Mouse (Mus musculus): Measurements from ENCODE around the gene Nmral1. TPM values are rescaled to one million over a fixed set of nuclear protein-coding genes. Genes with fewer than 3 reads are reported as not detected.

The Nmral1 gene
- total and polyA plus RNA-seq, 2 experiments from 2014 or later: 8.6 to 12.4 TPM

GRCm38 (mm10) chr16:4667190-4667808 is 51.9 kb downstream of the Nmral1 start:
- Histone ChIP-seq H3K36me3 (replicated peaks; ENCODE audit: control insufficient read depth, insufficient read depth, low read length) (peaks cover 43% of the 10 kb centered on the region), H3K9me3 (replicated peaks; ENCODE audit: control insufficient read depth, low read length) (no peaks in the 10 kb centered on the region), H3K4me2 (ENCODE audit: low read depth, low read length) (no peak overlapping the region), H3K27ac (ENCODE audit: low read depth) (no peak overlapping the region), H3K4me1 (ENCODE audit: control insufficient read depth, insufficient read depth) (no peaks in the 10 kb centered on the region), H3K9ac (replicated peaks; ENCODE audit: low read depth, low read length) (no peak overlapping the region), H3K27me3 (ENCODE audit: control insufficient read depth, insufficient read depth, low read length) (no peaks in the 10 kb centered on the region), H3K4me3 (ENCODE audit: low read depth, low read length) (no peak overlapping the region)
- TF ChIP-seq EP300 (IDR thresholded peaks at IDR 0.05; ENCODE audit: low read depth) (no peak), CTCF (IDR thresholded peaks at IDR 0.05; ENCODE audit: low read depth) (peak; percentile 94)
- WGBS: 33% methylated on average over 3 of the region's 3 CpGs
- peak; percentile 90 for ATAC-seq (ENCODE audit: insufficient read depth, low read depth)
- DNase-seq (ENCODE audit: low spot score): peak; percentile 81

GRCm38 (mm10) chr16:4665726-4666125 is 53.4 kb downstream of the Nmral1 start:
- Histone ChIP-seq H3K27ac (ENCODE audit: low read depth) (no peak overlapping the region), H3K4me1 (ENCODE audit: control insufficient read depth, insufficient read depth) (no peaks in the 10 kb centered on the region), H3K9ac (replicated peaks; ENCODE audit: low read depth, low read length) (no peak overlapping the region), H3K4me3 (ENCODE audit: low read depth, low read length) (no peak overlapping the region), H3K4me2 (ENCODE audit: low read depth, low read length) (no peak overlapping the region), H3K27me3 (ENCODE audit: control insufficient read depth, insufficient read depth, low read length) (no peaks in the 10 kb centered on the region), H3K9me3 (replicated peaks; ENCODE audit: control insufficient read depth, low read length) (no peaks in the 10 kb centered on the region), H3K36me3 (replicated peaks; ENCODE audit: control insufficient read depth, insufficient read depth, low read length) (peaks cover 47% of the 10 kb centered on the region)
- WGBS: 86% methylated on average over 2 of the region's 2 CpGs
- TF ChIP-seq CTCF (IDR thresholded peaks at IDR 0.05; ENCODE audit: low read depth) (no peak), EP300 (IDR thresholded peaks at IDR 0.05; ENCODE audit: low read depth) (no peak)
- ATAC-seq (ENCODE audit: insufficient read depth, low read depth) (no peak), DNase-seq (ENCODE audit: low spot score) (no peak)

GRCm38 (mm10) chr16:4663806-4664205 is 55.4 kb downstream of the Nmral1 start:
- no peak overlapping the region for H3K4me2 ChIP-seq (ENCODE audit: low read depth, low read length)
- no peak for ATAC-seq (ENCODE audit: insufficient read depth, low read depth)
- H3K27me3 ChIP-seq (ENCODE audit: control insufficient read depth, insufficient read depth, low read length): no peaks in the 10 kb centered on the region
- no peaks in the 10 kb centered on the region for H3K9me3 ChIP-seq (replicated peaks; ENCODE audit: control insufficient read depth, low read length)
- H3K9ac ChIP-seq (replicated peaks; ENCODE audit: low read depth, low read length): no peak overlapping the region
- no peak for TF ChIP-seq CTCF (IDR thresholded peaks at IDR 0.05; ENCODE audit: low read depth)
- TF ChIP-seq EP300 (IDR thresholded peaks at IDR 0.05; ENCODE audit: low read depth): no peak
- H3K4me3 ChIP-seq (ENCODE audit: low read depth, low read length): no peak overlapping the region
- H3K4me1 ChIP-seq (ENCODE audit: control insufficient read depth, insufficient read depth): no peaks in the 10 kb centered on the region; the same call in 1 of the 2 replicates
- H3K36me3 ChIP-seq (replicated peaks; ENCODE audit: control insufficient read depth, insufficient read depth, low read length): peaks cover 34% of the 10 kb centered on the region
- no peak for DNase-seq (ENCODE audit: low spot score)
- H3K27ac ChIP-seq (ENCODE audit: low read depth): no peak overlapping the region
- WGBS: 90% methylated on average over 2 of the region's 2 CpGs

- TF ChIP-seq EP300 (IDR thresholded peaks at IDR 0.05; ENCODE audit: low read depth): no peak
- no peak for TF ChIP-seq CTCF (IDR thresholded peaks at IDR 0.05; ENCODE audit: low read depth)
- WGBS: 79% methylated on average over 2 of the region's 2 CpGs
- DNase-seq (ENCODE audit: low spot score): no peak
- Histone ChIP-seq H3K4me2 (ENCODE audit: low read depth, low read length) (no peak overlapping the region), H3K4me1 (ENCODE audit: control insufficient read depth, insufficient read depth) (peaks cover 4% of the 10 kb centered on the region), H3K9me3 (replicated peaks; ENCODE audit: control insufficient read depth, low read length) (no peaks in the 10 kb centered on the region), H3K27me3 (ENCODE audit: control insufficient read depth, insufficient read depth, low read length) (no peaks in the 10 kb centered on the region), H3K9ac (replicated peaks; ENCODE audit: low read depth, low read length) (no peak overlapping the region), H3K4me3 (ENCODE audit: low read depth, low read length) (no peak overlapping the region), H3K27ac (ENCODE audit: low read depth) (no peak overlapping the region), H3K36me3 (replicated peaks; ENCODE audit: control insufficient read depth, insufficient read depth, low read length) (peaks cover 24% of the 10 kb centered on the region)
- no peak for ATAC-seq (ENCODE audit: insufficient read depth, low read depth)
Observed at GRCm38 (mm10) chr16:4661605-4662004, 57.6 kb downstream of the Nmral1 start.

Other genes starting within 250 kb of the Nmral1 start
- gene Srl, start 177.5 kb downstream of the Nmral1 start, total RNA-seq (2014; rRNA removed; ENCODE audit: low replicate concordance): 910 and 974 TPM in 2 replicates
- 346 and 419 TPM in 2 replicates for gene Srl, start 177.5 kb downstream of the Nmral1 start, polyA plus RNA-seq (2015; fragmentation: Nextera tagmentation; extraction: Ambion mirVana)
- 2.6 and 6.3 TPM in 2 replicates for gene Tfap4, start 159.5 kb downstream of the Nmral1 start, total RNA-seq (2014; rRNA removed; ENCODE audit: low replicate concordance)
- 2.9 and 3.4 TPM in 2 replicates for gene Tfap4, start 159.5 kb downstream of the Nmral1 start, polyA plus RNA-seq (2015; fragmentation: Nextera tagmentation; extraction: Ambion mirVana)
- 25.3 and 25.4 TPM in 2 replicates for gene Glis2, start 124.6 kb downstream of the Nmral1 start, total RNA-seq (2014; rRNA removed; ENCODE audit: low replicate concordance)
- 11.2 and 11.8 TPM in 2 replicates for gene Glis2, start 124.6 kb downstream of the Nmral1 start, polyA plus RNA-seq (2015; fragmentation: Nextera tagmentation; extraction: Ambion mirVana)
- 23.9 and 74.9 TPM in 2 replicates for gene Pam16, start 94.4 kb downstream of the Nmral1 start, total RNA-seq (2014; rRNA removed; ENCODE audit: low replicate concordance)
- 172 and 184 TPM in 2 replicates for gene Pam16, start 94.4 kb downstream of the Nmral1 start, polyA plus RNA-seq (2015; fragmentation: Nextera tagmentation; extraction: Ambion mirVana)
- gene Vasn, start 79.4 kb downstream of the Nmral1 start, total RNA-seq (2014; rRNA removed; ENCODE audit: low replicate concordance): 38.7 and 64.8 TPM in 2 replicates
- gene Vasn, start 79.4 kb downstream of the Nmral1 start, polyA plus RNA-seq (2015; fragmentation: Nextera tagmentation; extraction: Ambion mirVana): 8.1 and 9.3 TPM in 2 replicates
- 99.6 and 102 TPM in 2 replicates for gene Dnaja3, start 79.4 kb downstream of the Nmral1 start, total RNA-seq (2014; rRNA removed; ENCODE audit: low replicate concordance)
- gene Dnaja3, start 79.4 kb downstream of the Nmral1 start, polyA plus RNA-seq (2015; fragmentation: Nextera tagmentation; extraction: Ambion mirVana): 99.5 and 103 TPM in 2 replicates
- 17.2 and 17.8 TPM in 2 replicates for gene Coro7, start 39.6 kb downstream of the Nmral1 start, total RNA-seq (2014; rRNA removed; ENCODE audit: low replicate concordance)
- 8.0 and 9.9 TPM in 2 replicates for gene Coro7, start 39.6 kb downstream of the Nmral1 start, polyA plus RNA-seq (2015; fragmentation: Nextera tagmentation; extraction: Ambion mirVana)
- 53.1 and 56.8 TPM in 2 replicates for gene Hmox2, start 7.0 kb upstream of the Nmral1 start, total RNA-seq (2014; rRNA removed; ENCODE audit: low replicate concordance)
- gene Hmox2, start 7.0 kb upstream of the Nmral1 start, polyA plus RNA-seq (2015; fragmentation: Nextera tagmentation; extraction: Ambion mirVana): 87.0 and 91.1 TPM in 2 replicates
- 149 and 160 TPM in 2 replicates for gene Cdip1, start 70.9 kb upstream of the Nmral1 start, total RNA-seq (2014; rRNA removed; ENCODE audit: low replicate concordance)
- gene Cdip1, start 70.9 kb upstream of the Nmral1 start, polyA plus RNA-seq (2015; fragmentation: Nextera tagmentation; extraction: Ambion mirVana): 121 and 123 TPM in 2 replicates
- gene 4930562C15Rik, start 116.1 kb upstream of the Nmral1 start, total RNA-seq (2014; rRNA removed; ENCODE audit: low replicate concordance): not detected in 2 replicates
- 0.08 and 0.12 TPM in 2 replicates for gene 4930562C15Rik, start 116.1 kb upstream of the Nmral1 start, polyA plus RNA-seq (2015; fragmentation: Nextera tagmentation; extraction: Ambion mirVana)
- 11.7 and 27.6 TPM in 2 replicates for gene Ubald1, start 161.0 kb upstream of the Nmral1 start, total RNA-seq (2014; rRNA removed; ENCODE audit: low replicate concordance)
- gene Ubald1, start 161.0 kb upstream of the Nmral1 start, polyA plus RNA-seq (2015; fragmentation: Nextera tagmentation; extraction: Ambion mirVana): 18.3 and 18.8 TPM in 2 replicates
- 214 and 223 TPM in 2 replicates for gene Mgrn1, start 166.9 kb upstream of the Nmral1 start, total RNA-seq (2014; rRNA removed; ENCODE audit: low replicate concordance)
- 138 and 159 TPM in 2 replicates for gene Mgrn1, start 166.9 kb upstream of the Nmral1 start, polyA plus RNA-seq (2015; fragmentation: Nextera tagmentation; extraction: Ambion mirVana)
- gene Nudt16l1, start 219.4 kb upstream of the Nmral1 start, total RNA-seq (2014; rRNA removed; ENCODE audit: low replicate concordance): 35.5 and 44.0 TPM in 2 replicates
- 96.0 and 101 TPM in 2 replicates for gene Nudt16l1, start 219.4 kb upstream of the Nmral1 start, polyA plus RNA-seq (2015; fragmentation: Nextera tagmentation; extraction: Ambion mirVana)
- 18.0 and 22.7 TPM in 2 replicates for gene Anks3, start 244.8 kb upstream of the Nmral1 start, total RNA-seq (2014; rRNA removed; ENCODE audit: low replicate concordance)
- 18.6 and 21.2 TPM in 2 replicates for gene Anks3, start 244.8 kb upstream of the Nmral1 start, polyA plus RNA-seq (2015; fragmentation: Nextera tagmentation; extraction: Ambion mirVana)